Mouse (Mus musculus): ENCODE measurements around the gene Gm37419.

DNA sequence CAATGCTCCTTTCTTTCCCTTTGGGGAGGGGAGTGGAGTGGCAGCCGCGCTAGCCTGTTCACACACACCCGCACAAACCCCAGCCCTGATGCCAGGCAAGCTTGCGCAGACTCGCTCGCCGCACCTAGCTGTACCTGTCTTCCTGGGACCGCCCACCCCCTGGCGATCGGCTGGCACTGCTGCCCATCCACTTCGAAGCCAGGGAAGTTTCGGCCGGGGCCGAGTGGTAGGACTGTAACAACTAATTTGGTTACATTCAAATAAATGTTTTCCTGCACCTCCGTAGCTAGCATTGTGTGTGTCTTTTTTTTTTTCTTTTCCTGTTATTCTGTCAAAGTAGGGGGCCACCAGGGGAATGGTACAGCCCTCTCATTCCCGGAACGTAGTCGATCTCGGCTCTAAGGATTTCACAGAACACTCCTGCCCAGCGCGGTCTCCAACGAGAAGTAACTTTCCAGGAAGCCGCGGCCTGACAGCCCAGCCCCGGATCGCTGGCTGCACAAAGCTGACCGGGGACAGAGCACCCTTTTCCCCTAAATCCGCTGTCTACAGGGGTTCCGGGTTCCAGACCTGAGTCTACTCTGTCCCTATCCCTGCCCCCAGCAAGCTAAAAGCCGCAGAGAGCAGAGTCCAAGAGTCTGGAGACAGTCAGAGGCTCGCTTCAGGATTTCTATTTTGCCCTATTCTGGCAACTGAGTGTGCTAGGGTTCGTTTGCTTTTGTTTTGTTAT lies 7.1 kb upstream of the Gm37419 start:
- TF ChIP-seq TAL1 (IDR thresholded peaks at IDR 0.05; ENCODE audit: low read length) (no peak), GATA1 (IDR thresholded peaks at IDR 0.05; ENCODE audit: low read length) (no peak)
